Mouse (Mus musculus): Measurements from ENCODE around the gene Trit1. TPM values are rescaled to one million over a fixed set of nuclear protein-coding genes. Genes with fewer than 3 reads are reported as not detected.
A peak's percentile ranks its signal among the peaks of the same experiment; 100 is the strongest.

The Trit1 gene
- total RNA-seq, 1 experiment, result 17.1 TPM

- no peak overlapping the region for H3K9ac ChIP-seq (ENCODE audit: insufficient read depth, low read depth, low read length, poor library complexity, severe bottlenecking)
Observed at GRCm38 (mm10) chr4:123050681-123051211, 34.3 kb downstream of the Trit1 start.

GRCm38 (mm10) chr4:123053179-123053578 is 36.8 kb downstream of the Trit1 start:
- no peak for TF ChIP-seq HCFC1 (IDR thresholded peaks at IDR 0.05; ENCODE audit: borderline replicate concordance, insufficient read depth, low read length)
- in situ Hi-C loops (cut with MboI; ENCODE audit: low sequenced_read_pairs in 2 of 2, unreplicated experiment in 2 of 2), result no loop called here
- DNase-seq (ENCODE audit: low read depth, low spot score), result no peak
- no peak overlapping the region for H3K4me3 ChIP-seq (ENCODE audit: insufficient read depth in 1 of 2, low read depth in 1 of 2, low read length in 2 of 2, poor library complexity in 1 of 2, severe bottlenecking in 1 of 2)
- no peak overlapping the region for H3K27ac ChIP-seq (ENCODE audit: insufficient read depth, low read depth, low read length, poor library complexity, severe bottlenecking)
- no peaks in the 10 kb centered on the region for H3K9me3 ChIP-seq (ENCODE audit: control insufficient read depth, insufficient read depth, low read depth, low read length)
- H3K9ac ChIP-seq (ENCODE audit: insufficient read depth, low read depth, low read length, poor library complexity, severe bottlenecking), result no peak overlapping the region
- H3K4me1 ChIP-seq (ENCODE audit: control insufficient read depth in 2 of 2, insufficient read depth in 2 of 2, low read length in 2 of 2, poor library complexity in 1 of 2), result no peaks in the 10 kb centered on the region
- H3K36me3 ChIP-seq (ENCODE audit: control insufficient read depth, insufficient read depth, low read length, poor library complexity, severe bottlenecking), result peaks cover 41% of the 10 kb centered on the region

More at GRCm38 (mm10) chr4:123050681-123051211, 34.3 kb downstream of the Trit1 start:
- Histone ChIP-seq H3K27ac (ENCODE audit: insufficient read depth, low read depth, low read length, poor library complexity, severe bottlenecking) (peak overlapping the region; percentile 15; the same call in 1 of the 2 replicates), H3K9me3 (ENCODE audit: control insufficient read depth, insufficient read depth, low read depth, low read length) (no peaks in the 10 kb centered on the region), H3K36me3 (ENCODE audit: control insufficient read depth, insufficient read depth, low read length, poor library complexity, severe bottlenecking) (peaks cover 54% of the 10 kb centered on the region), H3K4me3 (ENCODE audit: insufficient read depth in 1 of 2, low read depth in 1 of 2, low read length in 2 of 2, poor library complexity in 1 of 2, severe bottlenecking in 1 of 2) (no peak overlapping the region), H3K4me1 (ENCODE audit: control insufficient read depth in 2 of 2, insufficient read depth in 2 of 2, low read length in 2 of 2, poor library complexity in 1 of 2) (peaks cover 0 to 6% of the 10 kb centered on the region in 2 experiments; a peak in 1 of 4 replicates)
- DNase-seq (ENCODE audit: low read depth, low spot score), result no peak
- TF ChIP-seq HCFC1 (IDR thresholded peaks at IDR 0.05; ENCODE audit: borderline replicate concordance, insufficient read depth, low read length) (no peak), ZNF384 (IDR thresholded peaks at IDR 0.05; ENCODE audit: low read depth, low read length) (no peak), CHD2 (IDR thresholded peaks at IDR 0.05; ENCODE audit: low read depth, low read length) (no peak), ZC3H11A (IDR thresholded peaks at IDR 0.05; ENCODE audit: borderline replicate concordance, low read depth, low read length) (no peak), MAFK (IDR thresholded peaks at IDR 0.05; ENCODE audit: insufficient read depth, low read depth, low read length) (no peak)
- in situ Hi-C loops (cut with MboI; ENCODE audit: low sequenced_read_pairs in 2 of 2, unreplicated experiment in 2 of 2), result no loop called here

GRCm38 (mm10) chr4:123054172-123054790 is 37.9 kb downstream of the Trit1 start:
- Histone ChIP-seq H3K4me3 (ENCODE audit: insufficient read depth in 1 of 2, low read depth in 1 of 2, low read length in 2 of 2, poor library complexity in 1 of 2, severe bottlenecking in 1 of 2) (no peak overlapping the region), H3K27ac (ENCODE audit: insufficient read depth, low read depth, low read length, poor library complexity, severe bottlenecking) (no peak overlapping the region), H3K36me3 (ENCODE audit: control insufficient read depth, insufficient read depth, low read length, poor library complexity, severe bottlenecking) (peaks cover 35% of the 10 kb centered on the region), H3K9me3 (ENCODE audit: control insufficient read depth, insufficient read depth, low read depth, low read length) (no peaks in the 10 kb centered on the region), H3K4me1 (ENCODE audit: control insufficient read depth in 2 of 2, insufficient read depth in 2 of 2, low read length in 2 of 2, poor library complexity in 1 of 2) (no peaks in the 10 kb centered on the region), H3K9ac (ENCODE audit: insufficient read depth, low read depth, low read length, poor library complexity, severe bottlenecking) (no peak overlapping the region)
- TF ChIP-seq CHD2 (IDR thresholded peaks at IDR 0.05; ENCODE audit: low read depth, low read length), result no peak
- no peak for TF ChIP-seq HCFC1 (IDR thresholded peaks at IDR 0.05; ENCODE audit: borderline replicate concordance, insufficient read depth, low read length)
- TF ChIP-seq ZNF384 (IDR thresholded peaks at IDR 0.05; ENCODE audit: low read depth, low read length), result no peak
- TF ChIP-seq MAFK (IDR thresholded peaks at IDR 0.05; ENCODE audit: insufficient read depth, low read depth, low read length), result no peak
- no peak for TF ChIP-seq ZC3H11A (IDR thresholded peaks at IDR 0.05; ENCODE audit: borderline replicate concordance, low read depth, low read length)
- in situ Hi-C loops (cut with MboI; ENCODE audit: low sequenced_read_pairs in 2 of 2, unreplicated experiment in 2 of 2), result no loop called here
- DNase-seq (ENCODE audit: low read depth, low spot score), result no peak

- no peak overlapping the region for H3K27ac ChIP-seq (ENCODE audit: insufficient read depth, low read depth, low read length, poor library complexity, severe bottlenecking)
- H3K36me3 ChIP-seq (ENCODE audit: control insufficient read depth, insufficient read depth, low read length, poor library complexity, severe bottlenecking), result peaks cover 27% of the 10 kb centered on the region
- no peaks in the 10 kb centered on the region for H3K4me1 ChIP-seq (ENCODE audit: control insufficient read depth in 2 of 2, insufficient read depth in 2 of 2, low read length in 2 of 2, poor library complexity in 1 of 2)
- no peak overlapping the region for H3K4me3 ChIP-seq (ENCODE audit: insufficient read depth in 1 of 2, low read depth in 1 of 2, low read length in 2 of 2, poor library complexity in 1 of 2, severe bottlenecking in 1 of 2)
- no peak for DNase-seq (ENCODE audit: low read depth, low spot score)
- H3K9me3 ChIP-seq (ENCODE audit: control insufficient read depth, insufficient read depth, low read depth, low read length), result no peaks in the 10 kb centered on the region
- no peak overlapping the region for H3K9ac ChIP-seq (ENCODE audit: insufficient read depth, low read depth, low read length, poor library complexity, severe bottlenecking)
- TF ChIP-seq ZC3H11A (IDR thresholded peaks at IDR 0.05; ENCODE audit: borderline replicate concordance, low read depth, low read length), result no peak
- no peak for TF ChIP-seq ZNF384 (IDR thresholded peaks at IDR 0.05; ENCODE audit: low read depth, low read length)
- TF ChIP-seq HCFC1 (IDR thresholded peaks at IDR 0.05; ENCODE audit: borderline replicate concordance, insufficient read depth, low read length), result no peak
- TF ChIP-seq CHD2 (IDR thresholded peaks at IDR 0.05; ENCODE audit: low read depth, low read length), result no peak
- in situ Hi-C loops (cut with MboI; ENCODE audit: low sequenced_read_pairs in 2 of 2, unreplicated experiment in 2 of 2), result no loop called here
Observed at GRCm38 (mm10) chr4:123056560-123057109, 40.2 kb downstream of the Trit1 start.

Measured in ES-E14 (cell line).